Mouse (Mus musculus) Muller cell, postnatal 12 days (primary cell): ENCODE measurements around the gene Il18bp.
"Not testable (repeated sequence)": the region's sequence is repeated elsewhere in the genome, so short reads cannot be mapped to it uniquely, and the experiment has no call there.

Experiments
- DNase-seq: peaks from one replicate; pipeline ENCODE4 v3.0.0-alpha.2; 2015; ENCODE audit errors: inconsistent ontology term

The Il18bp gene

GRCm38 (mm10) chr7:102018590-102018989, at the start of gene Il18bp:
TSS of gene Il18bp (minus strand) at chr7:102018690.
- DNase-seq, result no peak

DNA sequence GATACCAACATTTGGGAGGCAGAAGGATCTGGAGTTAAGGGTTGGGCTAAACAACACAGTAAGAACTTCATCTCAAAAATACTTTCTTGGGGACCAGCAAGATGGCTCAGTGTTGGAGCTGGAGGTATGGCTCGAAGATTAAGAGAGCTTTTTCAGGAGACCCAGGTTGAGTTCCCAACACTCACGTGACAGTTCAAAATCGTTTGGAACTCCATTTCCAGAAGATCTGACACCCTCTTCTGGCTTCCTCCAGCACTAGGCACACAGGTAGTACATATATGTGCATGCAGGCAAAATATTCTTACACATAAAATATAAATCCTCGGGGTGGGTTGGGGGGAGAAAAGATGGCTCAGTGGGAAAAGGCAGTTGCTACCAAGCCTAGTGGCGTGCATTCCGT, 47.9 kb upstream of the Il18bp start:
- no peak for DNase-seq

DNA sequence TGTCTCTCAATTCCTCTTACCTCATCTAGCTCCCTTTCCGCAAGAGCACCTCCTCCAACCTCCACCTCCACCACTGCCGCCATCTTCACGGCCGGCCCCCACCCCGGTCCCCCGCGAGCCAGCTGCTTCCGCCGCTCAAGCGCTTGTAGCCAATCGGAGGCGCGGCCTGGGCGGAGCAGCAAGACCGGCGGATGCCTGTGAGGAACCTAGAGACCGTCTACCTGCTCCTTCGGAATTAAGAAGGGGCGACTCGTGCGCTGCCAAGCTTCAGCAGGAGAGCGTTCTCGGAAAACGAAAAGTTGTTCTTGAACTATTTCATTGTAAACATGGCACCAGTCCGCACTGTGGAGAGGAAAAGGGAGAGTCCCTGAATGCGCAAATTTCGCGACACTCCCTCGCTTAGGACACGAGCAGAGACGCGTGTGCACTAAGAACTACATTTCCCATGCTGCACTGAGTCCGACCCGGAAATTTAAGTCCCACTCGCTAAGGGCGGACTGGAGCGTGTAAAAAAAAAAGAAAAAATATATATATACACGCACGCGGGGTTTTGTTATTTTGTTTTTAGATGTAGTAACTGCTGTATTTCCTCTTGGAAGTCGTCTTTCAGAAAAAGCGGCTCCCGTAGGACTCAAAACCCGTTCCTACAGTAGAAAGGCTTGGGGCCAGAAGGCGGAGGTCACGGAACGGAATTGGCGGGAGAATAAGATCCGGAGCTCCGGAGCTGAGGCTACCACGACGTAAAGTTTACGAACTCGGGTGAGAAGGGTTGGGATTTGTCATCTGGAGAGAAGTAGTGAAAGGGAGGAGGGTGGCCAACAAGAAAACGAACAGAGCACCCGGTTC, 46.8 kb upstream of the Il18bp start, which contains the start of the genes Rnf121, Xndc1 and Xntrpc:
Rnf121 (minus strand) TSS at position 424 of the 846 bp plus-strand sequence.
Xndc1 (plus strand) TSS at position 466 of the 846 bp plus-strand sequence.
Xntrpc (plus strand) TSS at position 668 of the 846 bp plus-strand sequence.
- DNase-seq, result peak; percentile 94

GRCm38 (mm10) chr7:102064655-102065045, 46.2 kb upstream of the Il18bp start:
- no peak for DNase-seq

DNA sequence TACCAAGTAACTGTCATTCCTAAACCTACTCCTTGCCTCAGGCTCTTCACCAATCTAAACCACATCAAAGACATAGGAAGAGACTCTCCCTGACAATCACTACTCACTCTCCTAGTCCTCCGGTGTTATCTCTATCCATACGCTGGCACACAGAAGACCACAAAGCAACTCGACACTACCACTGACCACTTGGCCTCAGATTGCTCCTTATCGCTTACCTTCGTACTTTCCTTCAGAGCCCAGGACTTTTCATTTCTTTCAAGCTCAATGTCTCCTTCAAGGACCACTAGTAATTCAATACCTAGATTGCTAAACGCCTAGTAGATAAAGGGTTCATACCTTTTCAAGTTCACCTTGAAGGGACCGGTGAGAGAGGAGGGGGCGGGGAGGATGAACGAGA, 45.4 kb upstream of the Il18bp start:
- DNase-seq, result no peak

DNA sequence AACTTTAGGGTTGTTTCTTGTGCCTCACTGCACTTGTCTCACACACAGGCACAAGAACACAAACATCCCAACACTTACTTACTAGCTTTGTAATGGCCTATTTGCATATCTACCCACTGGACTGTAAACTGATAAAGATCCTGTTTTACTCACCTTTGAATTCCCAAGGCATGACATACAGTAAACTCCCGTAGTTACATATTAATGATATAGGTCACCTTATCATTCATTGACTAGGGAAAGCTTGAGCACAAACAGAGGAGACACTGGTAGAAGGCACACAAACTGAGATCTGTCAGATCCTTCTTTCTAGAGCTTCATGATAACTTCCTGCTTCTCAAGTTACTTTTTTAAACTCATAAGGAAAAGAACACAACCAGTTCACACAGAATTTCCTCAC, 43.7 kb upstream of the Il18bp start:
- DNase-seq, result no peak

GRCm38 (mm10) chr7:102061353-102061752, 42.9 kb upstream of the Il18bp start:
- no peak for DNase-seq

DNA sequence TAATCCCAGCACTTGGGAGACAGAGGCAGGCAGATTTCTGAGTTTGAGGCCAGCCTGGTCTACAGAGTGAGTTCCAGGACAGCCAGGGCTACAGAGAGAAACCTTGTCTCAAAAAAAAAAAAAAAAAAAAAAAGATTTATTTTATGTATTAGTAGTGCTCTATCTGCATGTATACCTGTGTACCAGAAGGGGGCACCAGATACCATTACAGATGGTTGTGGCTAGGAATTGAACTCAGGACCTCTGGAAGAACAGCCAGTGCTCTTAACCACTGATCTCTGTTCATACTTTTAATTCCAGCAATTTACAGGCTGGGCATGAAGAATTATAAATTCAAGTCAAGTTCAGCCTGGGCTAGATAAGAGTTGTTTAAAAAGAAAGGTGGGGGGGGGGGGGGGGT, 30.0 kb upstream of the Il18bp start:
- DNase-seq, result not testable (repeated sequence)

DNA sequence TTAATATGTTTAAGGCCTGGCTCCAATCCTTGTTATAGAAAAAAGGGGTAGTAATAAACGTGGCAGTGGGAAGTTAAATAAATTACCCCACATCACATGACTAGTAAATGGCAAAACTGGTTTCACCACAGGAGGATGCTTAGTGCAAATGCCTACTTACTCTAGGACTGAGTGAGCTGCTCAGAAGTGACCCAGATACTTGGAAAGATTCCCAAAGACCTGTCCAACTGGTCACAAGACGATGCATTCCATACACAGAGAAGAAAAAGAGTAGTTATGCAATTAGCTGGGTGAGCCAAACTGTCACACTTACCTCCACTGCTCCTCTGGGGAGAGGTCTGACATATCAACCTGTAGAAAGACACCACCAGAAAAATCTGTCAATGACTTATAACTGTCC, 23.8 kb upstream of the Il18bp start:
- DNase-seq, result peak; percentile 47

GRCm38 (mm10) chr7:102037318-102037717, 18.8 kb upstream of the Il18bp start:
- no peak for DNase-seq

DNA sequence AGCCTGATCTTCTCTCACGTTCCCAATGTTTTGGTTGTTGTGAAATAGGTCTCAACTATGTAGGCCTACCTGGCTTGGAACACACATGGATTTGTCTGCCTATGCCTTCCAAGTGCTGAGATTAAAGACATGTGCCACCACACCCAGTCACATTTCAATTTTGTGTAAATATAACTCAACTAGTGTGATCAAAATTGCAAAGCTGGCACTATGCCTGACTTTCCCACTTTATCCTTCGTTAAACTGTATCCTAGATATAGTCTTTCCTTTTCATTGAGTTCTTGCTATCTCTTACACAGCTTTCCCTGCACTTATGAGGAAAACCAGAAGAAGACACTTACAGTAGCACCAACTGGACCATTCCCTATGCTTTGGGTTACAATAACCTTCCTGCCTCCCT, 17.0 kb upstream of the Il18bp start:
- DNase-seq, result no peak

DNA sequence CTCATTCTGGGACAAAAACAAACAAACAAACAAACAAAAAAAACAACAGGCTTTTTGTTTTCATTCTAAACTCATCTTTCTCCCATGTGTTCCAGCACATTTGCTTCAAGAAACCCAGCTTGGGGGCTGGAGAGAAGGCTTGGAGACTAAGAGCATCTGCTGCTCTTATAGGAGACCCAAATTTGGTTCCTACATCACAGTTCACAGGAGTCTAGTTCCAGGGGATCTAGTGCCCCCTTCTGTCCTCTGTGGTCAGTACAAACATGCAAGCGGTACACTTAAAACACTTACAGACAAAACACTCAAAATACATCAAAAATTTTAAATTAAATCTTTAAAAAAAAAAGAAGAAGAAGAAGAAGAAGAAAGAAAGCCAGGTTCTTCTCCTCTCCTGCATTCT, 16.4 kb upstream of the Il18bp start:
- DNase-seq, result no peak

GRCm38 (mm10) chr7:102025187-102026119, 7.0 kb upstream of the Il18bp start:
- peak; percentile 43 for DNase-seq

DNA sequence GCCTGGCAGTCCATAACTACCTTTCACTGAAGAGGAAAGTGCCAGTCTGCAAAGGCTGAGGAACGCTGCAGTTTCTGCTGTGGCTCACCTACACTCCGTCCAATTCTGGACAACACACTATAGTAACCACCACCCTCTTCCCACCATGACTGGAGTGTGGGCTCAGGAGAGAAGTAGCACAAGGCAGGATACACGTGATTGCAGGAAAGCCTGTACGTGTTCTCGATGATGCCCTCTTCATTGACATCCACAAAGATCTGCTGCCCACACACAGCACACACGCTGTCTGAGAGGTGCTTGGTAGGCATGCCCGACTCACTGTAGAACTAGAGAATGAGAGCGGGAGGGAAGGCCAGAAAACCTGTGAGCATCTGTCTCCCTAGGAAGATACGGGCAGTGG, 5.3 kb upstream of the Il18bp start:
- no peak for DNase-seq

DNA sequence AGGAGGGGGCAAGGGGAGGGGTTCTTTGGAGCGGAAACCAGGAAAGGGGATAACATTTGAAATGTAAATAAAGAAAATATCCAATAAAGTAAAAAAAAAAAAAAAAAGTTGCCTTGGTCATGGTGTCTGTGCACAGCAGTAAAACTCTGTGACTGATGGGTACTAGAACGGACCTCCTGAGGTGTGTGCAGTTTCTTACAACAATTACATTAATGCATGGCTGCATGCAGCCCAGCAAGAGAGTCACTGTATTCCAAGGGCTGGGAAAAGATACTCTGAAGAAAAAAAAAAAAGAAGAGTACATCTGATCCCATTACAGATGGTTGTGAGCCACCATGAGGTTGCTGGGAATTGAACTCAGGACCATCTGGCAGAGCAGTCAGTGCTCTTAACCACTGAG, 2.4 kb upstream of the Il18bp start:
- not testable (repeated sequence) for DNase-seq

GRCm38 (mm10) chr7:102019362-102019761, 872 bp upstream of the Il18bp start:
- no peak for DNase-seq

GRCm38 (mm10) chr7:102018034-102018433, 456 bp downstream of the Il18bp start:
- no peak for DNase-seq

DNA sequence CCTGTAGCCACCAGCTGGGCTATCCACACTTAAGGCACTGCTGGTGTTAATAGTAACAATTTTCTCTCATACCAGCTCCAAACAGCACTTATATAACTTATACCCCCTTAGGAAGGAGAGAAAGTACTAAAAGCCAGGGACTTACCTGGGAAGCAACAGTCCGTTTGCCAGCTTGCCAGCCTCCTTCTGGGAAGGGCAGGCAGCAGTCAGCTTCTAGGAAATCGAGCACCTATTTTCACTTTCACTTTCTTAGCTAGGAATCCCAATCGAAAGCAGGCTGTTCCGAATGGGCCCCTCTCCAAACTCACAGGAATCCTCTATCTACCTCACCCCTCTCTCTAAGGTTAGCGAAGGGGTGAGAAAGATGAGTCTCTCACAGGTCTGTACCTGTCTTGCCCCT, 1.0 kb downstream of the Il18bp start:
- peak; percentile 31 for DNase-seq

GRCm38 (mm10) chr7:102016936-102017335, 1.6 kb downstream of the Il18bp start:
- DNase-seq, result no peak

DNA sequence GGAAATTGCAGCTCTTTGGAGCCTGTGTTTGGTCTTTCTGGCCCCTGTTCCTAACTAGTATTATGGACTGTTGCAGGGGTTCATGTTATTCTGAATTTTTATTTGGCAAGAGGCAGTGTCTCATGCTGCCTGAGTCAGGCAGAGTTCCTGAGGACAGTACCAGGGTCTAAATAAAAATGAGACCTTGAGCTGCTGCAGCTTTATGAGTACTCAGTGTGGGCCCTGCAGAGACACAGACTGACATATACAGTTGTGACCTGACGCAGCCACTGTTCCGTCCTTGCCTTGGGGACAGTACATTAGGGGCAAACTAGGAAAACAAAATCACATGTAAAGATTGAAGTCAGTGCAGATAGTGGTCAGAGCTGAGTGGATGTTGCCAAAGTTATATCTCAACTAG, 3.5 kb downstream of the Il18bp start:
- no peak for DNase-seq

- DNase-seq, result no peak
These were observed 5.1 kb downstream of the Il18bp start for GRCm38 (mm10) chr7:102013416-102013815.

DNA sequence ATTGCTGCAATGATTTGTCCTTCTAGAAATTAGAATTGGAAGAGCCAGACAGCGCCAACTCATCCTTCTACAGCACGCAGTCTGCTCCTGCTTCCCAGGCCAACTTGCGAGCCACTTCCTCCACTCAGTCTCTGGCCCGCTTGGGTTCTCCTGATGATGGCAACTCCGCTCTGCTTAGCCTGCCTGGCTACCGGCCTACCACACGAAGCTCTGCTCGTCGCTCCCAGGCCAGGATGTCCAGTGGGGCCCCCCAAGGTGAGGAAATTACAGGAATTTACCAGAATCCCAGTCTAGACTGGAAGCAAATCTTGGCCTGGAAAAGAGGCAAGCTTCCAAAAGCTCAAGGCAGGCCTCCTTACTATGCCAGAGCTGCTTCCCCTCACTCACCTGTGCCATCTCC, 6.6 kb downstream of the Il18bp start:
- DNase-seq, result no peak
